Mouse (Mus musculus) erythroblast, adult 5-6 weeks (primary cell): ENCODE measurements around the gene Iqcc. TPM values are rescaled to one million over a fixed set of nuclear protein-coding genes. Genes with fewer than 3 reads are reported as not detected.

Source experiments
- ATAC-seq: replicated peaks from 2 replicates; pipeline ENCODE4 v1.8.0; 2016; ENCODE audit warnings: moderate number of reproducible peaks, mild to moderate bottlenecking, moderate TSS enrichment, inconsistent platforms; ENCODE audit not compliant: poor library complexity, low FRiP score, severe bottlenecking
- total RNA-seq, 2 experiments: library from RNA; stranded (forward) in 1 of 2; stranded (reverse) in 1 of 2; fragments of 150-400 nt in 1 of 2; fragments of 200-764, 138-1000 nt in 1 of 2; gene quantifications; 2 replicates each; pipeline versions ENCODE4 v1.2.3 to v1.2.4; 2015 to 2017; ENCODE audit warnings: low replicate concordance in 2 of 2

The Iqcc gene
- total RNA-seq (2015; ENCODE audit: low replicate concordance): 1.7 and 2.7 TPM in 2 replicates
- 0.98 and 2.6 TPM in 2 replicates for total RNA-seq (2017; ENCODE audit: low replicate concordance)

DNA sequence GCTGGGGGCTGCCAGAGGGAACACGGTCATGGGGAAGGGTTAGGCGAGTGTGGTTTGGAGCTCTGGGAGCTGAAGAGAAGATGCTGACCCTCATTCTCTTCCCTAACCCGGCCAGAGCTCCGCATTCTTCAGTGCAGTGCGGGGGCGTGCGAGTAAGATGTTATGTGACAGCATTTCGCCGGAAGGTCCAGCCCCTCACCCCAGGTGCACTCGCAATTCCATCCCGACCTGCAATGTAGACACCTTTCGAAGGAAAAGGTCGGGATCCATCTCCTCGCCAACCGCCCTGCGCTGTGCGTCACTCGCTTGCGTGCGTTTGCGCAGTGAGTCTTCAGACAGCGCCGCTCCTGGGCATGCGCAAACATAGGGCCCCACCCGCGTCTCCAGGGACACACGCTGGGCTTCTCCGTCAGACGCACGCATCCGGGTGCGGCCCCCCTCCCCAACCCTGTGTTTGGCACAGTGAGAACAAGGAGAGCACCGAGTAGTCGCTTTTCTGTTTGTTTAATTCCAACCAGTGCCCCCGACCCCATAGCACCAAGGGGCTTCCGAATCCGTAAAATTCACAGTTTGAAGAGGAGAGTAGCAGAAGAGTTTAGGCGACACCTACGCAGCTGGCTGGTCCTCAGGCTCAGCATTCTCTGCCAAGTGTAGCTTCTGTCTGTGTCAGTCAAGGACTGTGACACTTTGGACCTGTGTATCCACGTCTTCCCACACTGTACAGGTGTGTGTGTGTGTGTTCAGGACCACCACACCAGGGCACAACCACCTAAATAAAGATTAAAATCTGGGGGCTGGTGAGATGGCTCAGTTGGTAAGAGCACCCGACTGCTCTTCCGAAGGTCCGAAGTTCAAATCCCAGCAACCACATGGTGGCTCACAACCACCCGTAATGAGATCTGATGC lies at the start of gene Iqcc:
Iqcc (minus strand) TSS at position 314 of the 906 bp plus-strand sequence.
- ATAC-seq: peak; percentile 95

DNA sequence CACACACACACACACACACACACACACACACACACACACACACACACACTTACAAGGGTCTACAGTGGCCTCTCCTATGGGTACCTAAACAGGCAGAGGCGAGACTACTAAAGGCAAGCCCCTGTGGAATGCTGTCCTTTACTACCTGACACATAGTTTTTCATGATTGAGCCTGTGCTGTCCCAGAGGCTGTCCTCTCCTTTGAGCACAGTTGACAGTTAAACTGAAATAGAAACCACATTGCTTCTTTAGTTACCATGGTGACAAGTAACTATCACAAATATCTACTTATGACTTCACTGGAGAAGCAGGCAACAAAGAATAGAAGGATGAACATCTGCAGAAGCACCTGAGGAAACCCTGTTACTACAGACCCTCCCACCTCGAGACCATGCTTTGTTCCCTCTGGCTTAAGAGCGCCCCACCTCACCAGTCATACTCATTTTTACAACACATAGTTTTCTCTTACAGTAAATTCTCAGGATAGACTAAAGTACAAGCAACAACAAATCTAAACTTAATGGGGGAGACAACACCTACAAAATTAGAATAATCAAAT lies 43.4 kb upstream of the Iqcc start:
- ATAC-seq: no peak

DNA sequence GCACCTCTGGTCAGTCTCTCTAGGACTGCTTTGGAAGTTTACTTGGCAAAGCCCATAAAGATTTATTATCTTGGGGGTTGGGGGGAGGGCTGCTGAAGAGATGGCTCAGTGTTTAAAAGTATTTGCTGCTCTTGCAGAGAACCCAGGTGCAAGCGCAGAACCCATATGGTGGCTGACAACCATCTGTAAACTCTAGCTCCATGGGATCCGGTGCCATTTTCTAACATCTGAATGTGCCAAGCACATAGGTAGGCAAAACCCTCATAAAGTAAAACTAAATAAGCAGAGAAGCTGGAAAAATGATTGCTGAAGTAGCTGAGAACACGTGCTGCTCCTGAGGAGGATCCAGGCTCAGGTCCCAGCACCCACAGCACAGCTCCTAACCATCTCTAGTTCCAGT lies 42.7 kb upstream of the Iqcc start:
- no peak for ATAC-seq

DNA sequence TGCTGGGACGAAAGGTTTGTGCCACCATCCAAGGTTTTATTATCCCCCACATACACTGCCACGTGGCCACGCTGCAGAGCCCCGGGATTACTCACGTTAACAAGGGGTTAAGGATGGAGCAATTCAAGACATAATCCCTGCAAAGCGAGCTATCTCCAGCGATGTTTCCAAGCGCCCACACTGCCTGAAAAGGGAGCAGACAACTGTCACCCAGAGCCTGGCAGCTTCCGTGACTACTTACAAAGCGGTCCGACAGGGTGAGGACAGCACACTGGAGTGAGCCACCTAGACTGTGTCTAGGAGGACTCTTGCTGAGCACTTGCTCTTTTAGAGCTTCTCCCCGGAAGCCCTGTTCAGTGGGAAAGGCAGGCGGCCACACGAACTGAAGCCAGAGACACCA lies 35.9 kb upstream of the Iqcc start:
- ATAC-seq: no peak

DNA sequence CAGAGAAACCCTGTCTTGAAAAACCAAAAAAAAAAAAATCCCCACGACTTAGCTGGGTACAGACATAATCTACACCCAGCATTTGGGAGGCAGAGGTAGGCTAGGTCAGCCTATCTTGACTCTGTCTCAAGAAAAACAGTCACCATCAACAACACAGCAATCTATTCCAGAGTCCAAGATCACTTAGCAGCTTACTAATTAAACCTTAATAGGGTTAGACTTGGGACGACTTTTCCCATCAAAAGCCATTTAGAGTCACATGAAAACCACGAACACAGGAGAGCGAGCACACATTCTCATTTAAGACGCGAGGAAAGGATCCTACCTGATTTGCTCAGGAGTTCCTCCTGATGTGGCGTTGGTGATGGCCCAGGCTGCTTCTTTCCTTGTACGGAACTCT lies 31.5 kb upstream of the Iqcc start:
- ATAC-seq: no peak

DNA sequence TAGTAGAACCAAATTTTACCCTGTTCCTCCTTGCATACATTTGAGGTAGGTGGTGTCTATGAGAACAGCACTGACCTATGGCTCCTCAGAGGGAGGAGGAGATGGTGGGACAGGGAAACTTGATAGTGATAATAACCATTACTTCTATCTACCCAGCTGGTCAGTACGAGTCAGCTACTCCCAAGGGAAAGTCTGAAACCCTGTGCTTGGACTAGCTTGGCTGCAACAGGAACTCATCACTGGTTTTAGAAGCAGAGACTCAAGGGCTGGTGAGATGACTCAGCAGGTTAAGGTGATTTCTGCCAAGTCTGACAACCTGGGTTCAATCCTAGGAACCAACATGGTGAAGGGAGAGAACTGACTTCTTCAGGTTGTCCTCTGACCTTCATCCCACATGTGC lies 29.8 kb upstream of the Iqcc start:
- no peak for ATAC-seq

DNA sequence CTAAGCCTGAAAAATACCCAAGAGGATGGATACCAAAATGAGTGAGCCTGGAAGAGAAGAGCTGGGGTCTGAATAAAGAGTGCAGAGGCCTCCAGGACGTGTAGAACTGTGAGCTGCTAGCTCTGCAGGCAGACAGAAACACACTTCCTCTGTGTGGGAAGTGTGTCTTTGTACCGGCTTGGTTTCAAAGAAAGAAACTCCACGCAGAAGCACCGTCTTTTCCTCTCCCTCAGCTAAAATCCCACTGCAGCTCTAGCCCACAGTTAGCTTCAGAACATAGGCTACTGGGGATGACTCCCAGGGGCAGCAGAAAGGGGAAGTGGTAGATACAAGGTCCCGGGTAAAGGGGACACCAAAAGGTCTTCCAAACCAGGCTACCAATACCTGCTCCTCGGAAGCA lies 26.3 kb upstream of the Iqcc start:
- no peak for ATAC-seq

DNA sequence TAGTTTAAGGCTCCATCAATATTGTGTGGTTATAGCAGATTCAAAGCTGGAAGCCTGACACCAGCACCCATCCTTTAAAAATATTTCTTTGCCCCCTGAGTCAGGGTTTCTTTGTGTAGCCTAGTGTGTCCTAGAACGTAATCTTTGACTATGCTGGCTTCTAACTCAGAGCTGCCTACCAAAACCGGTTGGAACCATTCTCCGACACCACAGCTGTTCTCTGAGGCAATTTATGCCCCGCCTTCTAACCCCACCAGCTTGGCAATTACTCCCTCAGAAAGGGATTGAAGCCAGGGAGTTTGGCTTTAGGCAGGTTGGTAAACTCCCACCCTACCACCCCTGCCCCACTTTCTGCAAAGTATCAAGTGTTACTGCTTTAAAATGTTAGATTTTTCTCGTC lies 22.9 kb upstream of the Iqcc start:
- no peak for ATAC-seq

DNA sequence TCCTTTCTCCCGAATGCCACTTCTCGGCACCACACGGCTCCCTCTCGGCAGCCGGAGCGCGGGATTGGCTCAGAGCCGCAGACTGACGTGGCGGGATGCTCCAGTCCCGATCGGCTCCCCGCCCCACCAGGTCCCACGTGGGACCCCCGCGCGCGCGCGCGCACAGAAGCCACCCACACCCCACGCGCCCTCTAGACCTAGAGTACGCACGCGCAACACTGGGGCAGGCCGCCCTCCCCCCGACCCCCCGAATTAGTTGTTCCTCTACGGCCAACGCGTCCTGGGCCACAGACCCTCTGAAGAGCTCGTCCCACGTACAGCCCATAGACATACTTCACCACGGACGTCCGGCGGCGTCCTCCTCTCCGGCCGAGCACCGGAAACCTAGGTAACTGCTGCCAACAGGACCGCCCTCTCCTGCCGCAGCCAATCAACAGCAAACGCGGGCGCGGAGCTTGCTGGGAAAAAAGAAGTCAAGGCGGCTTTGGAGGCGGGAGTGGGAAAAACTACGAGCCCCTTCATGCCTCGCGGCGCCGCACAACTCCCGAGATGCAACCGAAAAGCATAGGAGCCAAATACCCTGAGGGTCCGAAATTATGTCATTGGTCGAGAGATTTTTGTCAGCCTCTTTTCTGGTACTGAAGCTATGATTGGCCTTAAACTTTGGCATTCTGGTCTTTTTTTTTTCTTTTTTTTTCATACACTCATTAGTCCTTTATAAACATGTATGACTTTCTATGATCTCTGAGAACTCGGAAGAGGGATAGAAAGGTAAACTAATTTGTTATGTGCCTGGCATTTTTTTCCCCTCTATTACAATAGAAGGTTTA lies 22.0 kb upstream of the Iqcc start, which contains the start of gene Txlna:
Txlna (minus strand) TSS at position 428 of the 830 bp plus-strand sequence.
- peak; percentile 95 for ATAC-seq

DNA sequence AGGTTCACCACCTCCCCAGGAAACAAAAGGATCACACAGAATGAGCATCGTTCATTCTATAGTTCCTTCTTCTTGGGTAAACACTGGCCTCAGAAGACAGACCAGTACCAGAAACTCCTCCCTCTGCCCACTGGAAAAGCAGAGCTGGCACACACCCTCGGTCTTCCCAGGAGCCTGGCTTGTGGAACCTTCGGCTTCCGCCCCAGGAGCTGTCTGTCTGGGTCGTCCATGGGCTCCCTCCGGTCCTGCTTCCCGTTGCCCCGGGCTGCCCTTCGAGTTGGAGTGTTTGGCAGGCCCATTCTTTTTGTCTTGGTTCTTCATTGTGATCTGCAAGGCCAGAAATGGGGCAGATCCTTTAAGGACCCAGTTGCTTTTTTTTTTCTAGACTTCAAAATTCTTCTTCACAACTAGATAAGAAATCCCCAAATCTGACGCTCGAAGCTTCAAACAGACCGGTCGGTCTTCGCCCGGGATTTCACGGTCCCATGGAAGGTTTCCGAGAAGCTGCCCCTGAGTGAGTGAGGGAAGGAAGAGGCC lies 21.3 kb upstream of the Iqcc start:
- ATAC-seq: peak; percentile 39

DNA sequence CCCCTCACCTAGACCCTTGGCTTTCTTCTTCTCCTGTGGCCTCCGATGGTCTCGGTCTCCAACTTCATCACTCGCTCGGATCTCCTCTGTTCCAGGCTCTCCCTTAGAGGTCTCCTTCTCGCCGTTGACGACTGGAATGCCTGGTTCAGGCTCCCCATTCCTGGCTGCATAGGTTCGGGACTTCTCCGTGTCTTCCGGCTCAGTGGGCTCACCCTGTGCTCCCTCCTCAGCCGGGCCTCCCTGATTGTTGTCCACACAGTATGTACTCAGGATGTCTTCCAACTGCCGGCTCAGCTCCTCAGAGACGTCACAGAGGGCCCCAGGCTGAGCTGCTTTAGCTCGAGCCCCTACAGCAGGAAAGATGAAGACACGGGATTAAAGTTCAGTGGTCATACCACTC lies 20.3 kb upstream of the Iqcc start:
- ATAC-seq: no peak

DNA sequence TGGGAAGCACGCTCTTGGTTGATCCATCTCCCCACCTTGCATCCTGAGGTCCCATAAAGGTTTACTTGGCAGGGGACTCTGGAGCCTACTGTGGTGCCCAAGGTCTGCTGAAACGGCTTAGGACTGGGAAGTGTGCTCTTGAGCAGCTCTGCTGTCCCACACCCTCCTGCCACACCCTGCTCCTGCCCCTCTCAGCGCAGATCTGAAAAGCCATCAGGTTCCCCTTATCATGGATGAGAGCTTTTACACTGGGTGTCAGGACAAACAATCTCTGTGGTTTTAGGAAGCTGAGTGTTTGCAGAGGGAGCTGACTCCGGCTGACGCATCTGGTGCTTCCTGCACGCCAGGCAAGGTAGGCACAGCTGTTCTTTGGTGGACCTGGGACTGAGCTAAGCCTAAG lies 15.0 kb upstream of the Iqcc start:
- ATAC-seq: peak; percentile 63

DNA sequence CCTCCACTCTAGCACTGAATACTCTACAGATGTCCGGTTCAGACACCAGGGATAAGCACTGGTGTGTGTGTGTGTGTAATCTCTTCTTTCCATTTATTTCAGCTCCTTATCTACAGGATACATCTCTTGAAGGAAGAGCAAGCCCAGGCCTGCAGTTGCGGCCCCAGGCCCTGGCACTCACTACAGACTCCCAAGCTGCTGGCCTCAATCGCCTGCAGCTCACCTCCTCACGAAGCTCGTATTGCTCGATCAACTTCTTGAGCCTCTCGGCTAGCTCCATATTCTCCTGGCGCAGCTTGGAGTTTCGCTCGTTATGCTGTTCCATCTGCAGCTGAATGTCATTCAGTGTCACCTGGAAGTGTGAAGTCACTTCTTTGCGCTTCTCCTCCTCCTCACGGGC lies 13.0 kb upstream of the Iqcc start:
- no peak for ATAC-seq

DNA sequence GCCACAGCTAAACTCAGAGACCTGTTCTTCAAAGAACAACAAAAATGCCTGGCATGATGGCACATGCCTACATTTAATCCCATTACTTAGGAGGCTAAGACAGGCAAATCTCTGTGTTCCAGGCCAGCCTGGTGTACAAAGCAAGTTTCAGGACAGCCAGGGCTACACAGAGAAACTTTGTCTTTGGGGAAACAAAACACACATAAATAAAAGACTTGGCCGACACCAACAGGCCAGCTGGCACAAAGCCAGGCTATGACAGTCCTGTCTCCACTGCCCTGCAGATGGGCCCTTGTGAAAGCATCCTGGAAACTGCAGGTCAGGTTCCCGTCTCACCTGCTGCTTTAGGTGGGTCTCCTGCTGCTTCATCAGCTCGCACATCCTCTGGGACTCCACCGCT lies 12.0 kb upstream of the Iqcc start:
- no peak for ATAC-seq

DNA sequence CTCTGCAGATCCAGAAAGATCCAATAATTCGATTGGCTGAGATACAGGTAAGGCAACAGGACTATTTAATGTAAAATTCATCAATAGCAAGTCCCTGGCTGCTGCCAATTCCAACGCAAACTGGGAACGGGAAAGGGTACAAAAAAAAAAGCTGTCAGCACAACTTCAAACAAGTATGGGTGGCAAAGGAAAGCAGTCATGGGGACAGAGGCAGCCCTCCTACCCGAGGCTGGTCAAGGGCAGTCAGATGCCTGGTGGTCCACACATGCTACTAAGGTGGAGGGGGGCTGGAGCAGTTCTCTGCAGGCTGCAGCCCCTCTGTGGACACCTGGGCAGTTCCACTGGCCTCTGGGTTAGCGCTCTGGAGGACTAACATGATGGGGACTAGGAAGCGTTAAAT lies 7.1 kb upstream of the Iqcc start:
- ATAC-seq: no peak

DNA sequence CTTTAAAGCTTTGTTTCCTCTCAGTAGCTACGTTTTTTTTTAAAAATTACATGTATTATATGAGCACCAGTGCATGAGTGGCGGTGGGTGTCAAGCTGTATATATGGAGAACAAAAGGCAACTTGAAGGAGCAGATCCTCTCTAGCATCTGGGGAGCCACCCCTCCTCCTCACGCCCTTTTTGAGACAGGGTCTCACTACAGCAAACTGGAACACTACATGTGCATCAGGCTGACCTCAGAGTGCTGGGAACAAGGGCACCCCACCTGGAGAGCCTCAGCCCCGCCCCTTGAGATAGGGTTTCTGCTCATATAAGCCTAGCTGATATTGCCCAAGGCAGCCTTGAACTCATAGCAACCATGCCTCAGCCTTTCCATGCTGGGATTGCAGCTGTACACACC lies 6.6 kb upstream of the Iqcc start:
- no peak for ATAC-seq

DNA sequence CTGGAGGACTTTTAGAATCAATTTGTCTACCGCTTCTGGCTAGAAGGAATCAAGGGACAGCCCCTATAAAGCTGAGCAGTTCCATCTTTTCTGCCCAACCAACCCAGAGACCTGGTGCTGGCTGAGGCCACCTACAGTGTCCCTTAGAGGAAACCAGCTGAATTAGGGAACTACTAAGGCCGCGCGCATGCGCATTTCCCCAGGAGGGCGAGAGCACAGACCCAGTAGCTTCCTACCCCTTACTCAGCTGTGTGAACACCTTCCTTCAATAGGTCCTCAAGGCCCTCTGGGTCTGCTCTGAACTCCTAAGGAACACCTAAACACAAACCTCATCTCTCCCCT lies 6.1 kb upstream of the Iqcc start:
- peak; percentile 22; the same call in 1 of the 2 replicates for ATAC-seq

DNA sequence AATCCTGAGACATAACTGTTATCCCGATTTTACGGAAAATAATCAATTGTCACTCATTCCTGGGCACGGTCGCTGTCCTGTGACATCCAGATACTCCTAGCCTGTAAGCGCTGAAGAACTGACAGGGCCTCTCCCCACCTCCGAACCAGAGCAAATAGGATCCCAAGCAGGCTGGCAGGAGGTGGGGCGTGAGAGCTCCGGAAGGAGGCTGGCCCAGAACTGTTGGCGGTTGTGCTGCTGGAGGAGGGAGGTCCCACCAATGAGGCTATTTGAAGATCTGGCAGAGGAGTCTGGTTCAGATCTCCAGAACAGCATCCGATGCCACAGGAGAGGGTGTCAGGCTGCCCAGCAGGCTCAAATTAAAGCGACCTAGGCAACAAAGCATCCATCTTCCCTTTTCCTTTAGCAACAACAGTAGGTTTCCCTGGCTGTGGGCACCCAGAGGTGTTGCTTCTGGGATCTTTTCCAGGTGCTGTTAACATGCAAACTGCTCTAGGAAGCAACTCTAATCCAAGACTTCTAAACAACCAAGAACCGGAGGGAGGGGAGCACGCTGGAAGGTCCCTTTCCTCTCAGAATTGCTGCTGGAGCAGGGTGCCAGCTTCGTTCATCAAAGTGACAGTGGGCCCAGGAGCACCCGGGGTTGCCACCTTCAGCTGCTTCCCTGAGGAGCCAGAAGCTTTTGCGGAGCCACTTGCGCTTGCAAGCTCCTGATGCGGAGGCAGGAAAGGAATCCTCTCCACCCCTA lies 5.6 kb upstream of the Iqcc start:
- ATAC-seq: peak; percentile 94

DNA sequence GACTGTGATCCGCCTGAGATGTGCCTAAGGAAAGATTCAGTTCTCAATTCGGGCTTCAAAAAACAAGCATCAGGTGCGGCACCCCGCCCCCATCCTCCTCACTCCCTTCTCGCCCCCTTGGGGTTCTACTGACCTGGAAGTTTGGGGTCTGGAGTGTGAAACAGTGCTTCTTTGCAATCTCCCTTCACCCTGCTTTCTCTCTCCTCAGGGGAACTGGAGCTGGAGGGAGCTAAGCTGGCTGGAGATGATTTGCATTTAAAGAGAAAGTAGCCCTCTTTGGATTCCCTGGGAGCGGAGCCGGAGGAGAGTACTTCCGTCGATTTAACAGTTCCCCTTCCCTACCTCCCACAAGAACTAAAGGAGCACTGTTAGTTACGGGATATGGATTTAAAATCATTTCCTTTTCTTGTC lies 4.8 kb upstream of the Iqcc start, which contains the start of gene Ccdc28b:
Ccdc28b (minus strand) TSS at position 267 of the 411 bp plus-strand sequence.
- no peak for ATAC-seq
